Mouse (Mus musculus): ENCODE data around the gene Tcp10a. TPM values are rescaled to one million over a fixed set of nuclear protein-coding genes. Genes with fewer than 3 reads are reported as not detected.
"Not testable (repeated sequence)": the region's sequence is repeated elsewhere in the genome, so short reads cannot be mapped to it uniquely, and the experiment has no call there.

The Tcp10a gene
- total RNA-seq (2021), result under 1 TPM in 1 of 2 experiments, not detected in 1; 0.14 TPM

- intact Hi-C loops (cut with DNase I); DNase-seq (ENCODE audit: low spot score in 2 of 2): not testable (repeated sequence)
These were observed at the start of gene Tcp10a for GRCm38 (mm10) chr17:7324346-7324745. TSS of gene Tcp10a (plus strand) at chr17:7324646.

GRCm38 (mm10) chr17:7278702-7279242 lies 45.7 kb upstream of the Tcp10a start:
- intact Hi-C loops (cut with DNase I), result no loop called here
- no peak for DNase-seq (ENCODE audit: low spot score in 2 of 2)

GRCm38 (mm10) chr17:7279251-7279650 lies 45.2 kb upstream of the Tcp10a start:
- intact Hi-C loops (cut with DNase I), result no loop called here
- no peak for DNase-seq (ENCODE audit: low spot score in 2 of 2)

DNA sequence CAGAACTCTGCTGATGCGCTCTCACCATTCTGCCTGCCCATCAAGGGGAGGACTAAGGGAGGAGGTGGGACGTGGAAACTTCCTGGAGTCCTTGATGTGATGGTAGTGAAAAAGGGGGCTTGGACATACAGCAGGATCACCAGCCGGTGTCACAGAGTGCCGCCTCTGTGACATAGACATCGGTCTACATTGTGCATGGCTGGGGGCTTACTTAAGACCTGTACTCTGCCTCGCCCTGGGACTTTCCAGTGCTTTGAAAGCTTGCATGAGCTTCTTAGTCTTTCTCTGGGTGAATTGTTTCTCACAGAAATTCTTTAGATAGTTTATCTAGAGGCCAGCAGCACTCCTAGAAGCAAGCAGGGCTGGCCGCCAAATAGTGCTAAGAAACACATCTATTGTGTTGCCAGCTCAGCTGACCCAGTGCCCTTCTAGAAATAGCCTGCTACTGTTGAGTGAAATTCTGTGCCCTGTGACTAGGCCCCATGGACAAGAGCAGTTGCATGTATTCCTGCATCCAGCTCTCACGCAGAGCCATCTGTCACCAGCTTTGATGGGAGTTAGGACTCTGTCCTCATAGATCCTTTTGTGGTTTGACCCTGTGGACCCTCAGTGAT lies 40.0 kb upstream of the Tcp10a start:
- intact Hi-C loops (cut with DNase I), result no loop called here
- DNase-seq (ENCODE audit: low spot score in 2 of 2), result peak in 1 of 2 experiments; percentile 32

DNA sequence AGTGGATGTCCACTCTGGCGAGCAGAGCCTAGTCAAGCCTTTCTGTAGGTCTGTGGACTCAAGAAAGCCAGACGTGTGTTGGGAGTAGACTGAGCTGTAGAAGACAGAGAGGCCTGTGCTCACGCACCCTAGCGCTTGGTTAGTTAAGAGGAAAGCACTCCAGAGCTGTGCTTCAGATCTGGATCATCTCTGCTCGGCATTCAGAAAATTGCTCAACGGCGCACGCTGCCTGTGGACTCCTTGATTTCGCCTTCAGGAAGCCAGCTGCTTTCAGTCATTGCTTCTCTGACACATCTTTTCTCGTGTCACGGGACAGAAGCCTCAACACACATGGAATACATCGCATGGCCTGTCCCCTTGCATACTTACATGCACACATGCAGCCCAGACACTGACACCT lies 39.2 kb upstream of the Tcp10a start:
- intact Hi-C loops (cut with DNase I), result no loop called here
- no peak for DNase-seq (ENCODE audit: low spot score in 2 of 2)

GRCm38 (mm10) chr17:7286422-7287050 lies 37.9 kb upstream of the Tcp10a start:
- intact Hi-C loops (cut with DNase I), result no loop called here
- peak in 1 of 2 experiments; percentile 32 for DNase-seq (ENCODE audit: low spot score in 2 of 2)

DNA sequence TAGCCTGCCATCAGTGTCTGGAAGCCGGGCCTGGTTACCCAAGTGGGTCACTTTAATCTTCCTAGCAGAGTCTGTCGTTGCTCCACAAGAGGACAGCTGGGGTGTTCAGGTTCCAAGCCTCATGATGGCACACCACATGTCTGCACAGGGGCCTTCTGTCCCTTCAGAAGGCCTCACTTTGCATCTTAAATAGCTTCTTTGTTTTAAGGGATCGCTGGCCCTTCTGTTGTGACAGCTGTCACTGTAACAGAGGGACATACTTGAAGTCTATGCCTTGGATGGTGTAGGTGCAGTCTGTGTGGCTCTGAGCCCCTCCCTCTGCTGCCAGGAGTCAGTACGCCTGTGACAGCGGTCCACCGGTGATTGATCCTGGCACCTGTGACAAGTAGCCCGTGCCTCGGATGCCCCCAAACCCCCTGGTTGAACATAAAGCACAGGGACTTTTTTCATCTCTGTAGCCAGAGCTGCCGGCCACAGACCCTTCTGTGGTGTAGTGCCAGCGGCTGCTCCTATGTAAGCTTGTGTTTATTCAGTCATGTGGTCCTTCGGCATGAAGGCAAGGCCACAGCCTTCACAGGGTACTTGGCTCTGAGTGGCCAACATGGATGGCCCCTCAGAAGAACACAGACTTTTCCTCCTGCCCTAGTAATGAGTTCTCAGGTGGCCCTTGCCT lies 32.3 kb upstream of the Tcp10a start:
- no peak for DNase-seq (ENCODE audit: low spot score in 2 of 2)
- intact Hi-C loops (cut with DNase I), result no loop called here

DNA sequence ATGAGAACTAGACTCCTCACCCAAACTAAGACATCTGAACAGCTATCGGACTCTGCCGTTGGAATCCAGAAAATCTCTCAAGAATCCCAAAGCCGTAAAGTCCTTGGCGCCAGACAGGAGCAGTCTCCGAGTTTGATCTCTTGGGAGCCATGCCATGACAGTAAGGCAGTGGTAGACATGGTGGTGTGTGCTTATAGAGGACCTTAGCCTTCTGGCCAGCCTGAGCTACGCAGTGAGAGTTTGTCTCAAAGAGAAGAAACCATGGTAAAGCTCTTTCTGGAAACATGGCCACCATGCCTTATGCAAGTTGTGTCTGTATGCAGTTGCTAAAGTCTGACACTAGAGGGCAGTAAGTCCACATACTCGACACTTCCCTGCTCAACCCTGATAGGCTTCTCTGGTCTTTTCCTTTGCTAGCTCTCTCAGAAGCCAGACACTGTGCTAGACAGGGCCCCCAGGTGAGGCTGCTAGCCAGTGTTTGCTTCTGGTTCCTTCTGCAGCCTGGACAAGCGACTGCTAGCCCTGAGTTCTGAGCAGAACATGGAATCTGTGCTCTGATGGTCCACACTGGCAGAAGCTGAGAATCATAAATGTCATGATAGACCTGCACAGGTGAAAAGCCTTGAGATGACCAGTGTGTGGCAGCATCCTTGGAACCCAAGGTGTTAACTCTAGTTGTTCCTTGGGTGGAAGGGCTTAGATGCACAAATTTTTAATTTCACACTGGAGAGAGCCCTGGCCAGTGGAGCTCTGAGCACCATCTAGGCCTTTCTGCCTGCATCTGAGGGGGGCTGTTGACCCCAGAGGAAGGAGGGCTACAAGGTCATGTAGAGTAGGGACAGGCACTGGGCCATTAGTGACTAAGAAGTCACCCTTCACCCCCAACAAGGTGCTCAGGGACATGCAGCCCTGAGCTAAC lies 17.9 kb upstream of the Tcp10a start:
- intact Hi-C loops (cut with DNase I), result not testable (repeated sequence)
- DNase-seq (ENCODE audit: low spot score in 2 of 2), result peak; percentile 70 to 82

DNA sequence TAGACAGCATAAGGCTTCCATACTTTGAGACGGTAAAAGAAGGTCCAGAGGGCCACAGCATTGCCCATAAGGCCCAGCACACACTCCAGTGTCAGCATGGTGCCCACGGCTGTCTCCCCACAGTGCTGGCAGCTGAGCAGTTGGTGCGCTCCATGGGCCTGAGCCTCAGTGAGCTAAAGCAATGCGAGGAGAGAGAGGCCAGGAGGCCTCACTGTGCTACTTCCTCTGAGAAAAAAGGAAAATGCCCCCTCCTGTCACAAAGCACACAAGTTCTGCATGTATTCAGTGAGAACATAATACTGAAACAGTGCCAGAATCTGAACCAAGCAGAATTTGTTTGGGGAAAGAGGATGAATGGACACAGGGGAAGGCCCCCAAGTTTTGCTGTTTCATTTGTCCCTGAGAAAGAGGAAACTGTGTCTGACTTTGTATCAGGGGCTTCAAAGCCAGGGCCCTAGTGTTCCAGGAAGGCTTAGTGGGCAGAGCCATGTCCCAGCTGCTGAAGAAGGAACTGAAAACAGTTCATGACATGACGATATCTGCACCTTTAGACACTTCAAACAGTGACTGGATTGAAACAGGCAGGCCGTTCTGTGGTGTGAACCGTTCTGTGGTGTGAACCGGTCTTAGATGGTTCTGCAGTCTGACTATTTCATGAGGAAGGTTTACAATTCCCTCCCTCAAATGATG lies 8.6 kb upstream of the Tcp10a start:
- DNase-seq (ENCODE audit: low spot score in 2 of 2); intact Hi-C loops (cut with DNase I): not testable (repeated sequence)

- intact Hi-C loops (cut with DNase I), result not testable (repeated sequence)
These were observed 4.7 kb upstream of the Tcp10a start for GRCm38 (mm10) chr17:7319789-7320188.

DNA sequence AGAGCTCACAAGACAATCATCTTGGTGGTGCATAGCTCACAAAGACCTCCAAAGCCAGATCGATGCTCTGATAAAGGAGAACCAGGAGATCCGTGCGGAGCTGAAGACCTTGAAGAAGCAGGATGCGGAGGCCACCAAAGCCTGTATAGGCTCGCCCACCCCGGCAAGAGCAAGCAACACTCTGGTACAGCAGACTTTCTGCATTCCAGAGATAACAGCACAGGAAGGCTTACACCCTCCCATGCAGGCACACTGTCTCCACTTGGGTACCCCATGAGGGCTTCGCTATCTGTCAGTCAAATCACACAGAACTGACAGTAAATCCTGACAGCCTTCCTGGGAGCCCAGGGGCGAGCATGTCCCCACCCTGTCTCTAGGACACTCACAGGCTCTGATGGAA lies 2.0 kb downstream of the Tcp10a start:
- DNase-seq (ENCODE audit: low spot score in 2 of 2); intact Hi-C loops (cut with DNase I): not testable (repeated sequence)

More at GRCm38 (mm10) chr17:7319789-7320188, 4.7 kb upstream of the Tcp10a start:
- DNase-seq (ENCODE audit: low spot score in 2 of 2), result not testable (repeated sequence)

- intact Hi-C loops (cut with DNase I); DNase-seq (ENCODE audit: low spot score in 2 of 2): not testable (repeated sequence)
These were observed 8.3 kb downstream of the Tcp10a start for GRCm38 (mm10) chr17:7332745-7333144.

GRCm38 (mm10) chr17:7337381-7337780 lies 12.9 kb downstream of the Tcp10a start:
- intact Hi-C loops (cut with DNase I), result not testable (repeated sequence)

GRCm38 (mm10) chr17:7348765-7349164 lies 24.3 kb downstream of the Tcp10a start:
- DNase-seq (ENCODE audit: low spot score in 2 of 2), result not testable (repeated sequence)

More at GRCm38 (mm10) chr17:7337381-7337780, 12.9 kb downstream of the Tcp10a start:
- DNase-seq (ENCODE audit: low spot score in 2 of 2), result not testable (repeated sequence)

GRCm38 (mm10) chr17:7352596-7352995 lies 28.1 kb downstream of the Tcp10a start, which contains the start of gene Ttll2:
TSS of gene Ttll2 (minus strand) at chr17:7352696.
- DNase-seq (ENCODE audit: low spot score in 2 of 2); intact Hi-C loops (cut with DNase I): not testable (repeated sequence)

More at GRCm38 (mm10) chr17:7348765-7349164, 24.3 kb downstream of the Tcp10a start:
- intact Hi-C loops (cut with DNase I), result not testable (repeated sequence)

- DNase-seq (ENCODE audit: low spot score in 2 of 2); intact Hi-C loops (cut with DNase I): not testable (repeated sequence)
These were observed 35.4 kb downstream of the Tcp10a start for GRCm38 (mm10) chr17:7359806-7360205.

DNA sequence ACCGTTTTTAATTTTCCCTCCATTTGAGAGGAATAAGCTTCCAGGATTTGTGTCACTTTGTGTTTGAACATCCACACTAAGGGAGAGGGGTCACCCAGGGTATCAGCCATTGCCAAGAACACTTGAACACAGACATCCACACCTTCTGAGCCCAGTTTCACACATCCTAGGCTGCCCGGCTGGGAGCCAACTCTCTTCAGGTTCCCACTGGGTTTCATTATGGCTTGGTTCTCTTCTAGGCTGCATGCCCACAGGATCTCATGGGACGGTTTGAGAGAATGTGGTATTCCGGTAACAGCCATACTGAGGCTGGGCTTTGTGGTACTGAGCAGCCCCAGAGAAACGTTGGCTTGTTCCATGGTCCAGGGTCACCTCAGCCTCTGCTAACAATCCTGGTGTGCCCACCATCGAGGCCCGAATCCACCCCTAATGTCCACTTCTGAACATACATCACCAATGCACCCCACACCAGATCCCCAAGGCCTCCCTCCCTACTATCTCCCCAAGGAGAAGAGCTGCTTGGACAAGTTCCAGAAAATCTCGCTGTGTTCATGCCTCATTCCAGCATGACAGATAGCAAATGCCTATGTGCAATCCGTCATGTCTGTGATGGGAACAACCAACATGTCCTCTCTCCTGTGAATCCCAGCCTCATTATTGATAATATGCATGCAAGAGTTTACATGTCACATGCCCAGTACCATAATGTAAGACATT lies 36.5 kb downstream of the Tcp10a start:
- DNase-seq (ENCODE audit: low spot score in 2 of 2), result peak in 1 of 2 experiments; percentile 23
- intact Hi-C loops (cut with DNase I), result not testable (repeated sequence)

DNA sequence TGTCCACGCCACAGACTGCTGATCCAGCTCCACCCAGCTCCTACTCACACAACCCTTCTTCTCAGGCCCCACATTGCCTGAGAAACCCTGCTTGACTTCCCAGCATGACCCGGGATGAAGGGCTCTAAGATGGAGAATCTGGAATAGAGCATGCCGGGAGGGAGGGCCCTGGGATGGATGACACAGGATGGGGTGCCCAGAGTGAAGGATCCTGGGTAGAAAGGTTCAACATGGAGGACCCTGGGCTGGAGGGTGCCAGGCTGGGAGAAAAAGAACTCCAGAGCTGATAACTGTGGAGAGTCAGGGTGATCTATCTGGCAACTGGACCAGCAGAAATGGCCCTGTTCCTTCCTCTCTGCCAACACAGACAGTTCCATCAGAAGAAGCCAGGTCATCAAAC lies 41.2 kb downstream of the Tcp10a start:
- DNase-seq (ENCODE audit: low spot score in 2 of 2); intact Hi-C loops (cut with DNase I): not testable (repeated sequence)
